Mouse (Mus musculus) heart, postnatal 36 days (tissue): Measurements from ENCODE around the gene Hist1h1a. TPM values are rescaled to one million over a fixed set of nuclear protein-coding genes. Genes with fewer than 3 reads are reported as not detected.
"Not testable (repeated sequence)": the region's sequence is repeated elsewhere in the genome, so short reads cannot be mapped to it uniquely, and the experiment has no call there.

ENCODE experiments used
- DNase-seq, 2 experiments: peaks; one replicate each; pipeline ENCODE4 v3.0.0; 2021 to 2022
- intact Hi-C: fragments of 180-260 bp; cut with DNase I; formaldehyde crosslinking; loops from one replicate; pipeline ENCODE4 v1.15.1; 2025
- total RNA-seq, 2 experiments: library from RNA; stranded (reverse); gene quantifications; 2 replicates each; pipeline ENCODE4 v1.2.3; 2021

The Hist1h1a gene
- total RNA-seq: 1 to 10 TPM; 7.5 to 8.2 TPM

DNA sequence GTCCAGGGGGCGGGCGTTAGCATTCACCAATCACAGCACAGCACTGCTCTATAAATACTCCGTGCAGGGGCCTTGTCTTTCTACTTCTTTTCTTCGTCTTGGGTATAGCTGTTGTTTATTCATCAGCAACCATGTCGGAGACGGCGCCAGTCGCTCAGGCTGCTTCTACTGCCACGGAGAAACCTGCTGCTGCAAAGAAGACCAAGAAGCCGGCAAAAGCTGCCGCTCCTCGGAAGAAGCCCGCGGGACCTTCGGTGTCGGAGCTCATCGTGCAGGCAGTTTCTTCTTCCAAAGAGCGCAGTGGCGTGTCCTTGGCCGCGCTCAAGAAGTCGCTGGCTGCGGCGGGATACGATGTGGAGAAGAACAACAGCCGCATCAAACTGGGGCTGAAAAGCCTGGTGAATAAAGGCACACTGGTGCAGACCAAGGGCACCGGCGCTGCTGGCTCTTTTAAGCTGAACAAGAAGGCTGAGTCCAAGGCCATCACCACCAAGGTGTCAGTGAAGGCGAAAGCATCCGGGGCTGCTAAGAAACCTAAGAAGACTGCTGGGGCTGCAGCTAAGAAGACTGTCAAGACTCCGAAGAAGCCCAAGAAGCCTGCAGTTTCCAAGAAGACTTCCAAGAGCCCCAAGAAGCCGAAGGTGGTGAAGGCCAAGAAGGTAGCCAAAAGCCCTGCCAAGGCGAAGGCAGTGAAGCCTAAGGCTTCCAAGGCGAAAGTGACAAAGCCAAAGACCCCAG lies at the start of gene Hist1h1a:
TSS of gene Hist1h1a (plus strand) at position 81 of the 738 bp plus-strand sequence.
- intact Hi-C loops: loop anchor here (5.0 to 10.0 kb wide), 2 partner anchors 141 to 399 kb away; partner anchors contain the start of genes Hist1h1e, Hist1h2be and Zfp322a
- DNase-seq: peak; percentile 74 to 81

DNA sequence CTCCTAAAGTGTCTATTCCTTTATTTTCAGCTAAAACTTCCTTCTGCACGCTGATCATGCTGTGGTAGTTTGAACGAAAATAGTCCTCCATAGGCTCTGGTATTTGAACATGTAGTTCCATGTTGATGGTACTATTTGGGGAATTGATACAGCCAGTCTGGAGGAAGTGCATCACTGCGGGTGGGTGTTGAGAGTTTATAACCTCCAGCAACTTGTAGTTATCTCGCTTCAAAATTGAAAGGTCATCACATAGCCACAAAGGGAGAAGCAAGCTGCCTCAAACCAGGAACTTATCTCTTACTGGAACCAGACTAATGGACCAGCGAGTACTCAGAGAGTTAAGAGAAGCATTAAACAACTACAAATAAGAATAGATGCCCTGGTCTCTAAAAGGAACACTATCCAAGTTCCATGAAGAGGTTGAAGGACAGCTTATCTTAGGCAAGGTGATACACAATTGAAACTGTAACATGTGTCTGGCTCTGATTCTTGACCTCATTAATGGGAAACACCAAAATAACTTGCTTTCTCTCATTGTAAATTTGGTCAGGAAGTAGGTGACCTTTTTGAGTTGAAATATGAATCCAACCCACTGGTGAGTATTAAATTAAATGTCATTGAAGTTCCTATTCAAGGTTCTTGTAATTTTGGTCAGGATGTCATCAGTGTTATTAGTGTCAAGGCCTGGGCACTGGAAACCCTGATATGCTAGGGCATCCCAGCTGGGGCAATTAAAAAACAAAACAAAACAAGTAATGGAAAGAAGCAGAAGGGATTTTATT lies 47.0 kb upstream of the Hist1h1a start:
- intact Hi-C loops: no loop called here

DNA sequence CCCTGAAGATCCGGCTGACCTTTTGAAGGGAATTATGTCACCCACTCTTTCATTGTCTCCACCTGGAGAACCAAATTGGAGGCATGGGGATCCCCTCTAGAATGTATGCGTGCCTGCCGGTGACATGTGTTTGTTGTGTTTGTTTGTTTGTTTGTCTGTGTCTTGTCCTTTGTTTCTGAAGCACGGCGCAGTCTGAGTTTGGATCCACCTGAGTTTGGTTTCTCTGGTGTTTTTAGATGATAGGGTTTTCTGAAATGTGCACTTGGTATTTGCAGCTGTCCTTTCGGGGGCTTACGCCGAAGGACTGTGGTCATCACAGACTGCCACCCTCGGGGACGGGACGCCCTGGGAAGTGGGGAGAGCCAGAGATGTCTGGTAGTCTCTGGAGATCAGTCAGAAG lies 46.3 kb upstream of the Hist1h1a start:
- intact Hi-C loops: no loop called here
- DNase-seq: no peak

More for the DNA sequence above, 47.0 kb upstream of the Hist1h1a start:
- DNase-seq: no peak

DNA sequence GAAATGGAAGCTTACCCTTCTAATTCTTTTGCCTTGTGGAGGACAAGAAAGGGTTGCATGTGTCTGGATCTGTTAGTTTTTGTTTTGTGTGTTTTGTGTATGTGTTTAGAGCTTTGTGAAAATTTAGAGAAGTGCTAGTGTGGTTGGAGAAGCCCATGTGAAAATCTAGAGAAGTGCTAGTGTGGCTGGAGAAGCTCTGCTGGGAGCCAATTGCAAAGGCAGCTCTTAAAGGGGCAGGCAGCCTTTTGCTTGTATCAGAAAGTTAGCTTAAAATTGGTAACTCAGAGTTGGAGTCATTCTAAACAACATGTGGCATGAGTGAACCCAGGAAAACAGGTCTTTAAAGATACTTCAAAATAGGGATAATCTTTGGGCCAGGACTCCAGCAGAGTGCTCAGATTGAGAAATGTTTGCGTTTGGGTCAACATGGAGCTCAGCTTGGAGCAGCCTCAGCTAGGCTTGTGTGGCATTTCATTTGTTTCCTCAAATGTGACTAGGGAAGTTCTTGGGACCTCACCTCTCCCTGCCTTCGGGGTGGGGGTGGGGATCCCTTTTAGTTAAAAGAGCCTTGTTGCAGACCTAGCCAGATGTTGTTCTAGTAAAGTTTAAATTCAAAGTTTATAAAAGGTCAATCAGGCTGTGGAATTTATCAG lies 45.7 kb upstream of the Hist1h1a start:
- intact Hi-C loops, DNase-seq: not testable (repeated sequence)

DNA sequence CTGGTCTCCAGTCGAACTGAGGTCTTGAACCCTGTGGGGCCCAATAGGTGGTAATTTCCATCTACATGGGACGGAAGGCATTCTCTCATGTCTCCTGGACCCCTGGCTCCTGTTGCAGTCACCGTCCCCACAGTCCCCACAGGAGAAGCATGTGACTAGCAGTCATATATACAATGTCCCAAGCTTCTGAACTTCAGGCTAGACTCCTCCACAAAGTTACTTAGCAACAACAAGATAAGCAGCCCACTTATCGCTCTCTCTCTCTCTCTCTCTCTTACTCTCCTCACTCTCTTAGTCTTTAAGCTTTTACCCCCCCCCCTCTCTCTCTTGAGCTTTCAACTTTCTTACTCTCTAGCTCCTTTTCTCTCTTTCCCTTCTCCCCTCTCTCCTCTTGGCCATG lies 39.2 kb upstream of the Hist1h1a start:
- intact Hi-C loops: no loop called here
- no peak for DNase-seq

DNA sequence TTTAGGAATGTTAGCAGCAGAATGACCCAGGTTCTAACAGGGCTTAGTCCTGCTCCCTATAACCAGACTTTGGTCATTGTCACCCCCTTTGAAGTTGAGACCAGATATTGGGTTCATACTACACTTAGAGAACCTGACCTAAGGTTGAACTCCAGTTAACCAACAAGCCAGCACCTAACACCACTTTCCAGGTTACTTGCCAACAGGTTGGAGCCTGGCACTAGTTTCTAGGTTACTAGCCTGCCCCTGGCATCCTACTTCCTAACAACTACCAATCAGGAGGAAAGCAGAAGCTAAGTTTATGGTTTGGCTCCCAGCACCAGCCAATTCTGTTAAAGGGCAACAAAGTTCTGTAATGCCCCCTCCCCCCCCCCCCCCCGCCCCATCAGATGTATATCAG lies 38.3 kb upstream of the Hist1h1a start:
- intact Hi-C loops: no loop called here
- DNase-seq: no peak

DNA sequence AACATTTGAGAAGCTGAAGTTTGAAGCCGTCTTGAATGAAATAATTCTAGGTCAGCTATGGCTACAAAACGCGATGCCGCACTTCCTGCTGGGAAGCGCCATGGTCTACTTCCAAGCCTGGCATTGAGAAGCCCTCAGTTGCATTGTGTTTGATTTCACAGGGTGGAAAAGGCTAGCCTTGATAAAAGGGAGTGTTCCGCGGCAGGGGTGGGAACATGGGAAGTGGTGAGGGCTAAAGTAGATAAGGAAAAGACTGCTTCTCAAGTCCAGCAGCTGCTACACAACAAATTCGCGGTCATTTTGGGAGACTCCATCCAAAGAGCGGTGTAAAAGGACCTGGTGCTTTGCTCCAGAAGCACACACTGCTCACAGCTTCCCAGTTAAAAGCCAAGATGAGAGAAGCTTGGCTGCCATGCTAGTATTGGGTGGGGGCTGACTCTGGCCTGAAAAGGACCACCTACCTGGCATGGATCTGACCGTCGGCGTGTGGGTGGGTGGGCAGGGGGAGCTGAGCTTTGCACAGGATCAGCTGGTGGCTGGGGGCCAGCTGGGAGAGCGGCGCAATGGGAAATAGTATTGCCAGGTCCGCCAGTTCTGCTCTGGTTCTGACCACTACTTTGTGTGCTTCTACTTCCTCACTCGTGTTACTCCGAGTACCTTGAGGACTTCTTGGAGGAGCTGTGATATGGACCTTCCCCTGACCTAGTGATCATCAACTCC lies 34.8 kb upstream of the Hist1h1a start:
- intact Hi-C loops: no loop called here
- DNase-seq: no peak

DNA sequence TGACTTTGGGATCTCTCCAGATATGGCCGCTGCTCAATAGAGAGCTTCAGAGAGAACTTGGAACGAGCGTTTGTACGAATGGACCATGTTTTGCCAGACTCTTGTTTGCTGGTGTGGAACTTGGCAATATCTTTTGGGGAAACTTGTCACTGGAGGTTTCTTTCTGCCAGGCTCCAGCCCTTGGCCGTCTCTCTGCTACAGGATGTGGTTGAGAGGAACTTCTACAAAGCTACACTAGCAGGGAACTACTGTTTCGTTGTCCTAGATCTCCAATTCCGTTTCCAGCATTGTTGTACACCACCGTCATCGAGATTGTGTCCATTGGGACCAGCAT lies 34.3 kb upstream of the Hist1h1a start:
- intact Hi-C loops: no loop called here
- no peak for DNase-seq

DNA sequence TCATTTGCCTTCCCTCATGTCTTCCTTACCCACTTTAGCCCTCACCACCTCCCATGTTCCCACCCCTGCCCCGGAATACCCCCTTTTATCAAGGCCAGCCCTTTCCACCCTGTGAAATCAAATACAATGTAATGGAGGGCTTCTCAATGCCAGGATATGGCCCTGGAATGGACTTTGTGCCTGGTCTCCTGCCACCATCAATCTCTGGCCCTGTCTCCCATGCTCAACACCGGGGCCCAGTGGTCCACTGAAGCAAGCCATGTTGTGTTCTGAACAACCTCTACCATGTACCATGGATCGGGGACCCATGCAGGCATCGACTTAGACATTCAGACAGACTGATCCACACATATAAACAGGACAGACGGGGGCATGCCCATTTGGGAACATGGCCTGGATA lies 33.8 kb upstream of the Hist1h1a start:
- intact Hi-C loops: no loop called here
- DNase-seq: no peak

DNA sequence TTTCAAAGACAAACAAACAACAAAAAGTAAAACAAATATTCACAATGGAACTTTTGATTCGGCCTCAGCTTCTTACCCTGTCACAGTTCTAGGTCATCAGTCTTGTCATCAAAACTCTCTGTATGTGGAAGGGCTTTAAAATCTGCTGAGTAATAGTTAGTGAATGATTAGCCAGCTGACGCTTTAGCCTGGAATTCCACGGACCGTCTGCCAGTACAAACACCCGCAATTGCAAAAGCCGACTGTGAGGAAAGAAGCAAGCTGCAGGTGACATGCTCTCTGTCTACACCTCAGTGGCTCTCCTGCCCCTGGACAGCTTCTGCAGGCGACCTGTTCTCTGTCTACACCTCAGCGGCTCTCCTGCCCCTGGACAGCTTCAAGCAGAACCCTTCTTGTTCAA lies 33.0 kb upstream of the Hist1h1a start:
- intact Hi-C loops: no loop called here
- peak in 1 of 2 experiments; percentile 31 for DNase-seq

DNA sequence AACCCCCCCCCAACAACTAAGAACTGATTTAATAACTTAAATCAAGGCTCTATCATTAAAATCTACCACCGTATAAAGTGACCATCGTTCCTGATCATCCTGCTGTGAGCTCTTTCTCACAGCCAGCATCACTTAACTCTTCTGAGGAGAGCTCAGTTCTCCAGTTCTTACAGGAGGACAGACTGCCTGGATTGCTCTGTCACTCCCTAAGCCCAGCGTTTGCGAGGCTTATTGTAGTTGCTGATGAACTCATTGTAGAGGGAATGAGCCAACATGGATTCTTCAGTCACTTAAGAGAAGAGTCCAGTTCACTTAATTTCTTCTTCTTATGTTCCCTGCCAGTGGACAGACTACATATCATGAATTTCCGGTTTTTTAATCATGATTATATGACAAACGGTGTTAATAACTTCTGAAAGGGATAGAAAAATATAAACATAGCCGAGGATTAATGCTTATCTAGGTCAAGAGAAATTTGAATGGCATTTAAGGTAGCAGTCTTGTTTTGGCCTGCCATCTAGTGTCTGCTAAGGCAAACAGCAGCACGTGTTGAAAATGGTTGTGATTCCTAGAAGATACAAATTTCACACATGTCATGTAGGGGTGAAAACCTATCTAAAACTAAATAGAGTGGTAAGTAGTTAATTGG lies 31.2 kb upstream of the Hist1h1a start:
- intact Hi-C loops: loop anchor here (1.0 kb wide), 1 partner anchor 31 kb away; no protein-coding TSS in a partner anchor
- DNase-seq: no peak

DNA sequence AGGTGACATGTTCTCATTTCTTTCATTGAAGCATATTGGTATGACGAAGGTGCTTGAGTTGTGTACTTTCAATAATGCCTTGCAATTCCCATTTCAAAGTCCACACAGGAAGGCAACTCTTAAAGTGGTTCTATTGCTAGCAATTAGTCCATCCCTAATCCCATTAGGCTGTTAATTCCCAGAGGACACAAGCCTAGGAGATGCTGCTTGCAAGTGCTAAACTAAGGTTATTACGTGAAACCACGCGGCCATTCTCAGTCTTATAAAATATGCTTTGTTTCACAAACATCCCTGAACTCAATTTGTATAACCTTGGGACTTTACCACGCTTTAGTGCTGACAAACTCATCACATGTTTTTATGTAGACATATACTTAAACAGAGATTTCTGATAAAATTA lies 26.4 kb upstream of the Hist1h1a start:
- intact Hi-C loops: loop anchor here (5.0 kb wide), 1 partner anchor 150 kb away; no protein-coding TSS in a partner anchor
- no peak for DNase-seq

DNA sequence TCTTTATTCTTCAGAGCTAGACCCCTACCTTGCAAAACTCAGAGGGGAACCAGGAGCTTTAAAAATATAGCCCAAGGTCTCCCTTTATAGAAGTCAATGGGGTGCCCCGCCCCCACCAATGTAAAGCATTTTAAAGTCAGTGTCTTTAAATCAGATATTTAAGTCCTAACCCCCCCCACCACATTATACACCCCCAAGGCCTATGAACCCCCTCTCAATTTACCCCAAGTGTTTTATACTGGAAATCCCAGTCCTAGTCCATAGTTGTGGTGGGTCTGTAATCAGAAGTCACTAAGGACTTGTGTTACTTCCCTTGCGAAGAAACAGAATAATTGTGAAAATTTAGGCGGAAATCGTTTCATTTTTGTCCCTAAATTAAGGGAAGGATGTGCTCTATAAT lies 25.4 kb upstream of the Hist1h1a start:
- intact Hi-C loops: loop anchor here (2.0 to 5.0 kb wide), 2 partner anchors 117 to 151 kb away; partner anchors contain the start of gene Hist1h2be
- DNase-seq: no peak

DNA sequence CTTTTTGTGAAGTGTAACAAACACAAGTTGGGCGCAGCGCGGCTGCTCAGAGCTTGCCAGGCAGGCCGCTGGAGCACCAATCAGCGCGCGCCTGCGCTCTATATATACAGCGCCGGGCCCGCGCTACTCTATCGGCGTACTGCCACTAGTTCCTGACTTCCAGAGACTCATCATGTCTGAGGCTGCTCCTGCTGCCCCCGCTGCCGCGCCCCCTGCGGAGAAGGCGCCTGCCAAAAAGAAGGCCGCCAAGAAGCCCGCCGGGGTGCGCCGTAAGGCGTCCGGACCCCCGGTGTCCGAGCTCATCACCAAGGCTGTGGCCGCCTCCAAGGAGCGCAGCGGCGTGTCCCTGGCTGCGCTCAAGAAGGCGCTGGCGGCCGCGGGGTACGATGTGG lies 24.8 kb upstream of the Hist1h1a start, which contains the start of gene Hist1h1c:
TSS of gene Hist1h1c (plus strand) at position 132 of the 392 bp plus-strand sequence.
- peak; percentile 89 to 93 for DNase-seq
- intact Hi-C loops: loop anchor here (2.0 to 5.0 kb wide), 2 partner anchors 118 to 151 kb away; partner anchors contain the start of gene Hist1h2be

DNA sequence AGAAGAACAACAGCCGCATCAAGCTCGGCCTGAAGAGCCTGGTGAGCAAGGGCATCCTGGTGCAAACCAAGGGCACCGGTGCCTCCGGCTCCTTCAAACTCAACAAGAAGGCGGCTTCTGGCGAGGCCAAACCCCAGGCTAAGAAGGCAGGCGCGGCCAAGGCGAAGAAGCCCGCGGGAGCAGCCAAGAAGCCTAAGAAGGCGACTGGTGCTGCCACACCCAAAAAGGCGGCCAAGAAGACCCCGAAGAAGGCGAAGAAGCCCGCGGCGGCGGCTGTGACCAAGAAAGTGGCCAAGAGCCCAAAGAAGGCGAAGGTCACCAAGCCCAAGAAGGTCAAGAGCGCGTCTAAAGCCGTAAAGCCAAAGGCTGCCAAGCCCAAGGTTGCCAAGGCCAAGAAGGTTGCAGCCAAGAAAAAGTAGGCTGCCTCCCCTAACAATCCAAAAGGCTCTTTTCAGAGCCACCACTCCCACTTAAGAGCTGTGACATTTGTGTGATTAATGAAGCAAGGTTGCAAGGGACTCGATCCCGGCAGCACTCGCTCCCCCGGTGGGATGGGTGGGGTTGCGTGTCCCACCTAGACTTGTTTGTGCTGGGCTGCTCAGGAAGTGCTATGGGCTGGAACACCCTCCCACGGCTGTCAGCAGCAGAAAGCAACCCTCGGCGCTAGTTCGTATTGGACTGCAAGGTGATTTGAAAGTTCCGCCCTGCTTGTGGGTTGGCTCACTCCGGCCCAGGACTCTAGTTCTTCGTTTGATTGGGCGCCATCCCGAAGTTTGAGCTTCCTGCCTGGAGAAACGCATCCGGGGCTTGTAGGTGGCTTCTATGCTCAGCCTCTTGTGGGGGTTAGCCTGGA lies 24.2 kb upstream of the Hist1h1a start:
- intact Hi-C loops: loop anchor here (2.0 to 5.0 kb wide), 2 partner anchors 118 to 152 kb away; partner anchors contain the start of gene Hist1h2be
- DNase-seq: peak; percentile 87 to 91

DNA sequence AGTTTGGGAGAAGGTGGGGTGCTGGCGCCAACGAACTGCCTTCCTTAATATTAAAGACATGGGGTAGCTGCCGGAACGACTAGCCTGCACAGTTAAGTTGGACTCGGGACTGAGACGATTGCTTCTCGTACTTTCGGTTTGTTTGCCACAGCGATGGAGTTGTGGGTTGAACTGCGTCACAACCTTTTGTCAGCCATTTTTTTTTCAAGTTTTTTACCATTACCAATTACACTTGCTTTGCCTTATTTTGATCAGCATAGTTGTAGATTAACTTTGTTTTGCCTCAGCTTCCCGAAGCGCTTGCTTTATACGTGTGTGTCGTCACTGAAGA lies 23.6 kb upstream of the Hist1h1a start:
- DNase-seq: no peak
- intact Hi-C loops: loop anchor here (2.0 to 10.0 kb wide), 6 partner anchors 119 to 1915 kb away; partner anchors contain the start of genes Hist1h2af, Hist1h2ag, Hist1h2be and Hist1h2bj

DNA sequence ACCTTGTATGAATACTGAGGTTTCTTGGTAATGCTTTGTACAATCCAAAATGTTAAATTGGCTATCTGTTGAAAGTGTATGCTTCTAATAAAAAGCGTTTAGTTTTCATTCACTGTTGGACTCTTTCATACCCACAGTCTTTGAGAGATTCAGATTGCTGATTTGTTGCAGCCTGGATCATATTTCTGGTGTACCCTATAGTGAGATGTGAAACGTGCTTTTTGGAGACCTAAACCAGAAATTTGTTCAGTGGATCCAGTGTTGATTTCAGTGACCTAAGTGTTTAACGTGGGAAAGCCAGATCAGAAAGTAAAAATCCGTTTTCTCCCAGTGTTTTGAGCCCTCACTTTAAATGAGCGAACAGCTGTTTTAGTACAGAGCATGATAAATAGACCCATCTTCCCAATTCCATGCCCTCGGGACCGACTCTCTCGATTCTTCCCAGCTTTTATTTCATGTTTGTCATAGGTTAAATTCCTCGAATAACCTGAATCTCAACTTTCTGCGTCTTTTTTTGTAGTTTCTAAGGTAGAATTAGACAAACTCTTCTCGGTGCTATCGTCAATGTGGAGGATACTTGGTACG lies 23.1 kb upstream of the Hist1h1a start:
- DNase-seq: no peak
- intact Hi-C loops: loop anchor here (5.0 to 10.0 kb wide), 4 partner anchors 208 to 1916 kb away; partner anchors contain the start of genes Hist1h2af, Hist1h2ag, Hist1h2bj and Hist1h4h

DNA sequence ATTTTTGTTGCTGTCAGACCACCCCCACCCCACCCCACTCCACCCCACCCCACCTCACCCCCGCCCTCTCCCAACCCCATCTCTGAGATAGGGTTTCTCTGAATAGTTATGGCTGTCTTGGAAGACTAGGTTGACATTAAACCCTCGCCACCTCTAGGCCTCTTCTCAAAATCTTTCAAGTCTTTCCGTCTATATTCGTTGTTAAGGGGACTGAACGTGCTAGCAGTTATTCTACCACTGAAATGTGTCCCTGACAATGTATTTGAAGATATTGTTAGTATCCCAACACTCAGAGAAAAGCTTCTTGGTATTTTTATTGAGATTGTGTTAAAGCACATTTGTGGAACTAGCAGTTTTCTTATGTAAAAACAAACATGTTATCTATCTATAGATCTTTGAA lies 22.6 kb upstream of the Hist1h1a start:
- DNase-seq: no peak
- intact Hi-C loops: loop anchor here (5.0 to 10.0 kb wide), 4 partner anchors 209 to 1916 kb away; partner anchors contain the start of genes Hist1h2af, Hist1h2ag, Hist1h2bj and Hist1h4h
